In the genomic region with DNA sequence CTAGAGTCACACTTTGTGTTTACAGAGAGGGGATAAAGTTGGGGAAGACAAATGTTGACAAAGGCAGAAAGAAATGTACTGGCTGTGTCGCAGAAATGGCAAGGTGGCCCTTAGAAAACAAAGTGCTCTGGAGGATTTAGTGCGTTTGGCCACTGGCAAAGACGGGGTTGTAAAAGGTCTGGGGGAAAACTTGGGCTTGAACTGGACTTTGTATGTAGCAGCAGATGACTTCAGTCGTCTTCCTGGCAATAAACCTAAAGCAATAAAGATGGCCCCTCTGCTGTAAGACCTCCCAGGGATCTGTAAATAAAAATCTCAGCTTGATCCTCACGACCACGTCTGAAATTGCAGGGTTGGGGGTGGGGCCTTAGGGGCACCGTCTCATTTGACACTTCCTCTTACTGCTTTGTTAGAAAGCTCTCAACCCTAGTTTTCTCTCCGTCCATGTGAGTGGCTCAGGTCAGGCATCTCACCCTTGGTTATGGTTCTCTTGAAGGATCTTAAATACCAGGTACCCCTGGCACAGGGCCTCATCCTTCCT, we compare ENCODE assay signal across 8 mouse cellular contexts. TPM values are rescaled to one million over a fixed set of nuclear protein-coding genes. Genes with fewer than 3 reads are reported as not detected.
DNase-seq lines count a peak whose midpoint lies in the region; ATAC-seq and TF ChIP-seq lines count a peak whose summit lies in the region.

No protein-coding gene starts in this region.

- peak overlapping the region; percentile 57; the same call in 1 of the 2 replicates for H3K9ac ChIP-seq in kidney, postnatal 0 days (ENCODE audit: low read depth, low read length)
- 0 out of 2 replicates have a peak overlapping the region, but pooled peaks have one; percentile 45 for H3K9ac ChIP-seq in embryonic facial prominence, embryonic 15.5 days
- H3K9ac ChIP-seq in intestine, embryonic 16.5 days (ENCODE audit: low read depth, low read length), result peak overlapping the region; percentile 74
- H3K9ac ChIP-seq in neural tube, embryonic 12.5 days, result 0 out of 2 replicates have a peak overlapping the region, but pooled peaks have one; percentile 56

- no peaks in the 10 kb centered on the region for H3K36me3 ChIP-seq in kidney, postnatal 0 days (ENCODE audit: insufficient read depth, low read length)
- H3K36me3 ChIP-seq in embryonic facial prominence, embryonic 15.5 days, result no peaks in the 10 kb centered on the region
- H3K36me3 ChIP-seq in intestine, embryonic 16.5 days (ENCODE audit: control insufficient read depth, insufficient read depth, low read length), result no peaks in the 10 kb centered on the region
- H3K36me3 ChIP-seq in neural tube, embryonic 12.5 days, result no peaks in the 10 kb centered on the region

- TF ChIP-seq CTCF in kidney, postnatal 0 days (IDR thresholded peaks at IDR 0.05; ENCODE audit: low read depth), result no peak

- DNase-seq in kidney, postnatal 0 days (ENCODE audit: low spot score), result peak; percentile 84
- no peak for DNase-seq in kidney, adult 18-20 months
- no peak for DNase-seq in urinary bladder, adult 18-20 months (ENCODE audit: low spot score in 2 of 2)
- no peak for DNase-seq in urinary bladder, adult 2 months (ENCODE audit: low spot score)
- no peak for DNase-seq in cerebellum, adult 9-11 months

- H3K4me1 ChIP-seq in kidney, postnatal 0 days (replicated peaks; ENCODE audit: insufficient read depth, low read length), result peaks cover 18% of the 10 kb centered on the region; the same call in 1 of the 2 replicates
- H3K4me1 ChIP-seq in embryonic facial prominence, embryonic 15.5 days, result peaks cover 23% of the 10 kb centered on the region
- H3K4me1 ChIP-seq in intestine, embryonic 16.5 days (ENCODE audit: control insufficient read depth, insufficient read depth, low read length), result peaks cover 17% of the 10 kb centered on the region
- peaks cover 13% of the 10 kb centered on the region for H3K4me1 ChIP-seq in neural tube, embryonic 12.5 days

- ATAC-seq in kidney, postnatal 0 days (replicated peaks; ENCODE audit: low FRiP score, low read depth), result 0 out of 2 replicates have a peak, but pooled peaks have one; percentile 3
- no peak for ATAC-seq in embryonic facial prominence, embryonic 15.5 days (ENCODE audit: insufficient number of reproducible peaks, low FRiP score, low TSS enrichment, low read depth)
- ATAC-seq in intestine, embryonic 16.5 days, result peak; percentile 72
- no peak for ATAC-seq in neural tube, embryonic 12.5 days (ENCODE audit: low FRiP score, low read depth)

- H3K4me2 ChIP-seq in kidney, postnatal 0 days (ENCODE audit: low read length), result peak overlapping the region; percentile 68
- H3K4me2 ChIP-seq in embryonic facial prominence, embryonic 15.5 days (replicated peaks), result peak overlapping the region; percentile 61
- H3K4me2 ChIP-seq in intestine, embryonic 16.5 days (ENCODE audit: low read depth, low read length), result peak overlapping the region; percentile 75
- peak overlapping the region; percentile 70 for H3K4me2 ChIP-seq in neural tube, embryonic 12.5 days (replicated peaks)

- no peaks in the 10 kb centered on the region for H3K27me3 ChIP-seq in kidney, postnatal 0 days (ENCODE audit: insufficient read depth, low read length)
- peaks cover 8% of the 10 kb centered on the region for H3K27me3 ChIP-seq in embryonic facial prominence, embryonic 15.5 days
- no peaks in the 10 kb centered on the region for H3K27me3 ChIP-seq in intestine, embryonic 16.5 days (replicated peaks; ENCODE audit: control insufficient read depth, insufficient read depth, low read length)
- peaks cover 3% of the 10 kb centered on the region; the same call in 1 of the 2 replicates for H3K27me3 ChIP-seq in neural tube, embryonic 12.5 days (replicated peaks)

- H3K9me3 ChIP-seq in kidney, postnatal 0 days (replicated peaks; ENCODE audit: low read length), result no peaks in the 10 kb centered on the region
- H3K9me3 ChIP-seq in embryonic facial prominence, embryonic 15.5 days (replicated peaks), result no peaks in the 10 kb centered on the region
- H3K9me3 ChIP-seq in intestine, embryonic 16.5 days (ENCODE audit: control insufficient read depth, low read length), result no peaks in the 10 kb centered on the region
- no peaks in the 10 kb centered on the region for H3K9me3 ChIP-seq in neural tube, embryonic 12.5 days

- H3K4me3 ChIP-seq in kidney, postnatal 0 days (replicated peaks; ENCODE audit: low read depth, low read length), result no peak overlapping the region; the same call in 1 of the 2 replicates
- no peak overlapping the region; the same call in 1 of the 2 replicates for H3K4me3 ChIP-seq in embryonic facial prominence, embryonic 15.5 days (replicated peaks)
- H3K4me3 ChIP-seq in intestine, embryonic 16.5 days (ENCODE audit: low read length), result peak overlapping the region; percentile 62; the same call in 1 of the 2 replicates
- H3K4me3 ChIP-seq in neural tube, embryonic 12.5 days, result no peak overlapping the region

- 19% methylated on average over 8 of the region's 8 CpGs for WGBS in kidney, postnatal 0 days
- WGBS in embryonic facial prominence, embryonic 15.5 days, result 36% methylated on average over 8 of the region's 8 CpGs
- WGBS in intestine, embryonic 16.5 days, result 18% methylated on average over 8 of the region's 8 CpGs
- WGBS in neural tube, embryonic 12.5 days, result 15% methylated on average over 8 of the region's 8 CpGs

- H3K27ac ChIP-seq in kidney, postnatal 0 days, result peak overlapping the region; percentile 73
- H3K27ac ChIP-seq in embryonic facial prominence, embryonic 15.5 days (replicated peaks), result no peak overlapping the region; the same call in 1 of the 2 replicates
- peak overlapping the region; percentile 79 for H3K27ac ChIP-seq in intestine, embryonic 16.5 days (ENCODE audit: low read length)
- no peak overlapping the region for H3K27ac ChIP-seq in neural tube, embryonic 12.5 days

RNA-seq across cellular contexts. Expression of a gene that starts 6.7 kb away (rescaled TPM):
- 2.5 and 2.8 TPM in 2 replicates for polyA plus RNA-seq in kidney, postnatal 0 days (2015; fragmentation: Nextera tagmentation; extraction: Ambion mirVana)
- polyA plus RNA-seq in embryonic facial prominence, embryonic 15.5 days (2015; fragmentation: Nextera tagmentation; extraction: Ambion mirVana), result 2.8 and 3.0 TPM in 2 replicates
- polyA plus RNA-seq in intestine, embryonic 16.5 days (2015; fragmentation: Nextera tagmentation; extraction: Ambion mirVana), result 1.7 and 2.4 TPM in 2 replicates
- 5.6 and 5.8 TPM in 2 replicates for polyA plus RNA-seq in neural tube, embryonic 12.5 days (2016; fragmentation: Nextera tagmentation; extraction: Ambion mirVana)
- polyA plus RNA-seq in urinary bladder, adult 2 months (2012; rRNA removed), result 1.6 TPM in 2 replicates

RNA-seq across cellular contexts. Expression of a gene that starts 7.5 kb away (rescaled TPM):
- 15.6 and 18.3 TPM in 2 replicates for polyA plus RNA-seq in kidney, postnatal 0 days (2015; fragmentation: Nextera tagmentation; extraction: Ambion mirVana)
- polyA plus RNA-seq in embryonic facial prominence, embryonic 15.5 days (2015; fragmentation: Nextera tagmentation; extraction: Ambion mirVana), result 24.5 and 24.7 TPM in 2 replicates
- 8.0 and 8.3 TPM in 2 replicates for polyA plus RNA-seq in intestine, embryonic 16.5 days (2015; fragmentation: Nextera tagmentation; extraction: Ambion mirVana)
- 51.3 and 58.6 TPM in 2 replicates for polyA plus RNA-seq in neural tube, embryonic 12.5 days (2016; fragmentation: Nextera tagmentation; extraction: Ambion mirVana)
- polyA plus RNA-seq in urinary bladder, adult 2 months (2012; rRNA removed), result 3.0 and 4.2 TPM in 2 replicates

RNA-seq across cellular contexts. Expression of a gene that starts 9.0 kb away (rescaled TPM):
- polyA plus RNA-seq in kidney, postnatal 0 days (2015; fragmentation: Nextera tagmentation; extraction: Ambion mirVana), result 171 and 173 TPM in 2 replicates
- polyA plus RNA-seq in embryonic facial prominence, embryonic 15.5 days (2015; fragmentation: Nextera tagmentation; extraction: Ambion mirVana), result 150 and 156 TPM in 2 replicates
- 141 and 149 TPM in 2 replicates for polyA plus RNA-seq in intestine, embryonic 16.5 days (2015; fragmentation: Nextera tagmentation; extraction: Ambion mirVana)
- 179 and 194 TPM in 2 replicates for polyA plus RNA-seq in neural tube, embryonic 12.5 days (2016; fragmentation: Nextera tagmentation; extraction: Ambion mirVana)
- 56.2 and 60.4 TPM in 2 replicates for polyA plus RNA-seq in urinary bladder, adult 2 months (2012; rRNA removed)

RNA-seq across cellular contexts. Expression of a gene that starts 9.2 kb away (rescaled TPM):
- polyA plus RNA-seq in kidney, postnatal 0 days (2015; fragmentation: Nextera tagmentation; extraction: Ambion mirVana), result 12.6 and 14.5 TPM in 2 replicates
- 22.6 and 27.8 TPM in 2 replicates for polyA plus RNA-seq in embryonic facial prominence, embryonic 15.5 days (2015; fragmentation: Nextera tagmentation; extraction: Ambion mirVana)
- polyA plus RNA-seq in intestine, embryonic 16.5 days (2015; fragmentation: Nextera tagmentation; extraction: Ambion mirVana), result 17.3 and 17.8 TPM in 2 replicates
- 32.1 and 32.6 TPM in 2 replicates for polyA plus RNA-seq in neural tube, embryonic 12.5 days (2016; fragmentation: Nextera tagmentation; extraction: Ambion mirVana)
- 9.2 and 10.8 TPM in 2 replicates for polyA plus RNA-seq in urinary bladder, adult 2 months (2012; rRNA removed)

RNA-seq across cellular contexts. Expression of a gene that starts 36.4 kb away (rescaled TPM):
- polyA plus RNA-seq in kidney, postnatal 0 days (2015; fragmentation: Nextera tagmentation; extraction: Ambion mirVana), result 38.0 and 42.3 TPM in 2 replicates
- polyA plus RNA-seq in embryonic facial prominence, embryonic 15.5 days (2015; fragmentation: Nextera tagmentation; extraction: Ambion mirVana), result 88.3 and 91.8 TPM in 2 replicates
- 33.4 and 35.5 TPM in 2 replicates for polyA plus RNA-seq in intestine, embryonic 16.5 days (2015; fragmentation: Nextera tagmentation; extraction: Ambion mirVana)
- polyA plus RNA-seq in neural tube, embryonic 12.5 days (2016; fragmentation: Nextera tagmentation; extraction: Ambion mirVana), result 87.1 and 93.0 TPM in 2 replicates
- 85.5 and 132 TPM in 2 replicates for polyA plus RNA-seq in urinary bladder, adult 2 months (2012; rRNA removed)

Comparison
In these comparisons a context has a peak if more than half of its experiments do, and no peak if none do; other contexts are left out.
1. ATAC-seq: peak in kidney, postnatal 0 days (single experiment) and intestine, embryonic 16.5 days (single experiment); none in embryonic facial prominence, embryonic 15.5 days (single experiment) and neural tube, embryonic 12.5 days (single experiment).
2. H3K27ac ChIP-seq: peak in kidney, postnatal 0 days (single experiment) and intestine, embryonic 16.5 days (single experiment); none in embryonic facial prominence, embryonic 15.5 days (single experiment) and neural tube, embryonic 12.5 days (single experiment).
3. Peak in every context shown above with its lines, with median percentiles within 50 percentile points of each other: H3K4me2 ChIP-seq and H3K9ac ChIP-seq.